Mouse (Mus musculus): Measurements from ENCODE around the gene Zbtb9.

GRCm38 (mm10) chr17:27001889-27002288 lies 28.9 kb downstream of the Zbtb9 start:
- TF ChIP-seq POLR2A (IDR thresholded peaks at IDR 0.05; ENCODE audit: borderline replicate concordance, low read depth, low read length) (no peak), CTCF (IDR thresholded peaks at IDR 0.05; ENCODE audit: low read depth, low read length) (peak; percentile 79)
